Mouse (Mus musculus) kidney, postnatal 10 days (tissue): ENCODE measurements at regions not wholly inside any gene's neighbourhood (a gene's known extent, or its start where the extent isn't known, plus 50 kb on each side); places are given as distances from the start of the nearest gene placed in this dataset.

Experiments
- DNase-seq: peaks from one replicate; pipeline ENCODE4 v3.0.0; 2021; ENCODE audit warnings: mixed read lengths

GRCm38 (mm10) chr12:16183055-16183454, 366.3 kb upstream of the Trib2 start:
- no peak for DNase-seq

- no peak for DNase-seq
Observed at GRCm38 (mm10) chr12:16181599-16181998, 364.9 kb upstream of the Trib2 start.

GRCm38 (mm10) chr12:16179897-16180296, 363.2 kb upstream of the Trib2 start:
- DNase-seq: no peak

GRCm38 (mm10) chr12:16176326-16176725, 359.6 kb upstream of the Trib2 start:
- DNase-seq: no peak

- no peak for DNase-seq
Observed at GRCm38 (mm10) chr12:16172176-16172575, 355.5 kb upstream of the Trib2 start.

- no peak for DNase-seq
Observed at GRCm38 (mm10) chr12:16171636-16172035, 354.9 kb upstream of the Trib2 start.

GRCm38 (mm10) chr12:16169781-16170535, 353.2 kb upstream of the Trib2 start:
- DNase-seq: no peak

GRCm38 (mm10) chr12:16167793-16168343, 351.1 kb upstream of the Trib2 start:
- no peak for DNase-seq

- no peak for DNase-seq
Observed at GRCm38 (mm10) chr12:16165126-16165525, 348.4 kb upstream of the Trib2 start.

- no peak for DNase-seq
Observed at GRCm38 (mm10) chr12:16161947-16162346, 345.2 kb upstream of the Trib2 start.

GRCm38 (mm10) chr12:16157896-16158295, 341.2 kb upstream of the Trib2 start:
- no peak for DNase-seq

GRCm38 (mm10) chr12:16155791-16156558, 339.3 kb upstream of the Trib2 start:
- no peak for DNase-seq

GRCm38 (mm10) chr12:16154256-16154655, 337.5 kb upstream of the Trib2 start:
- DNase-seq: no peak

- no peak for DNase-seq
Observed at GRCm38 (mm10) chr12:16152108-16152507, 335.4 kb upstream of the Trib2 start.

- DNase-seq: no peak
Observed at GRCm38 (mm10) chr12:16151170-16151702, 334.5 kb upstream of the Trib2 start.

- no peak for DNase-seq
Observed at GRCm38 (mm10) chr12:16146919-16147318, 330.2 kb upstream of the Trib2 start.

GRCm38 (mm10) chr12:16145621-16146020, 328.9 kb upstream of the Trib2 start:
- no peak for DNase-seq

- DNase-seq: no peak
Observed at GRCm38 (mm10) chr12:16141193-16141592, 324.5 kb upstream of the Trib2 start.

GRCm38 (mm10) chr12:16140511-16141110, 323.9 kb upstream of the Trib2 start:
- no peak for DNase-seq

GRCm38 (mm10) chr12:16139152-16139551, 322.4 kb upstream of the Trib2 start:
- no peak for DNase-seq

GRCm38 (mm10) chr12:16137801-16138200, 321.1 kb upstream of the Trib2 start:
- no peak for DNase-seq

GRCm38 (mm10) chr12:16136214-16136671, 319.5 kb upstream of the Trib2 start:
- no peak for DNase-seq

GRCm38 (mm10) chr12:16135602-16136213, 319.0 kb upstream of the Trib2 start:
- no peak for DNase-seq
